Mouse (Mus musculus) heart, embryonic 16.5 days (tissue): ENCODE measurements around the gene Cog4. TPM values are rescaled to one million over a fixed set of nuclear protein-coding genes. Genes with fewer than 3 reads are reported as not detected.

Experiments
- polyA plus RNA-seq: library from polyadenylated mRNA; unstranded; fragments of >200 nt; fragmentation: Nextera tagmentation; extraction: Ambion mirVana; gene quantifications from 2 replicates; pipeline ENCODE4 v1.2.1, GENCODE M21; 2015

The Cog4 gene
- polyA plus RNA-seq, 1 experiment from 2014 or later = 66.4 TPM

Other genes starting within 250 kb of the Cog4 start
- 15.1 and 15.9 TPM in 2 replicates for gene Vac14, start 228.0 kb upstream of the Cog4 start, polyA plus RNA-seq
- gene Mtss1l, start 125.1 kb upstream of the Cog4 start, polyA plus RNA-seq = 4.5 and 6.6 TPM in 2 replicates
- gene Il34, start 40.7 kb upstream of the Cog4 start, polyA plus RNA-seq = 1.5 and 1.9 TPM in 2 replicates
- 82.8 and 88.1 TPM in 2 replicates for gene Sf3b3, start 187 bp downstream of the Cog4 start, polyA plus RNA-seq
- gene Fuk, start 55.9 kb downstream of the Cog4 start, polyA plus RNA-seq = 5.7 and 7.2 TPM in 2 replicates
- 14.5 and 15.4 TPM in 2 replicates for gene St3gal2, start 73.3 kb downstream of the Cog4 start, polyA plus RNA-seq
- gene Ddx19a, start 151.2 kb downstream of the Cog4 start, polyA plus RNA-seq = 8.4 and 10.3 TPM in 2 replicates
- gene Ddx19b, start 185.2 kb downstream of the Cog4 start, polyA plus RNA-seq = 4.0 and 4.4 TPM in 2 replicates
- gene Aars, start 186.5 kb downstream of the Cog4 start, polyA plus RNA-seq = 35.3 and 35.5 TPM in 2 replicates
- 5.6 and 6.4 TPM in 2 replicates for gene Exosc6, start 209.7 kb downstream of the Cog4 start, polyA plus RNA-seq
- gene Clec18a, start 245.8 kb downstream of the Cog4 start, polyA plus RNA-seq = 0.11 TPM in 1 of 2 replicates, not detected in the other
- gene Pdpr, start 248.0 kb downstream of the Cog4 start, polyA plus RNA-seq = 10.3 and 13.6 TPM in 2 replicates